Mouse (Mus musculus): ENCODE data around the gene Arhgdia. TPM values are rescaled to one million over a fixed set of nuclear protein-coding genes. Genes with fewer than 3 reads are reported as not detected.

Gene Arhgdia
- polyA plus RNA-seq, 1 experiment from 2014 or later = 352 TPM

DNA sequence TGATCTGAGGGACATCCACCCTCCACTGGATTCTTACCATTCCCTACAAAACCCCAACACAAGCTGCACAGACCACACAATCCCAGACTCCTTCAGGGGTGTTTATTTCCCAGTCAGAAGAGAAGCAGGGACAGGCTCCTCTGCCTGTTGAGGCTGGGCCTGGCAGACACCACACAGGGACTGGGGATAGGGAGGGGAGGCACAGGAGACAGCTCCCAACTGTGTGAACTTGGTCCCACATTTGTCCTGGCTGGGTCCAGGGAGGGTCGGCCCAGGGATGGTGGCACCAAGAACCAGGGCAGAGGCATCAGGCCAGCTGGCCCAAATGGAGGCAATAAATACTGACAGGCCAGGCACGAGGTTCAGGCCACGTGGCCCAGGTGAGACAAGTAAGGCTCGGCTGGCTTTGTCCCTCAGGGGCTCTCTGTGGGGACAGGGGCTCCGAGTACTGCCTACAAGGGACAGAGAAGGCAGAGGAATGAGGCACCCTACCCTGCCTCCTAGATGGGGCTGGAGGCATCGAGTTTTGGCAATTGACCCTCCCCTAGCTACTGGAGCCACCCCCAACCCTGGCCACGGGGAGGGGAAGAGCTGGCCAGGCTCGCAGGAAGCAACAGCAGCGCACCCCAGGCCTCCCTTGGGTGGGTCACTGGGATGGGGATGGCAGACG lies 3.3 kb downstream of the Arhgdia start:
- no peak for DNase-seq (ENCODE audit: low spot score)
- peak overlapping the region; percentile 24; the same call in 1 of the 2 replicates for H3K27ac ChIP-seq (replicated peaks)
- H3K9ac ChIP-seq (ENCODE audit: low read length) = no peak overlapping the region
- peaks cover 19% of the 10 kb centered on the region for H3K36me3 ChIP-seq (ENCODE audit: control insufficient read depth, insufficient read depth, low read length)
- 83% methylated on average over 10 of the region's 10 CpGs for WGBS
- H3K4me1 ChIP-seq (replicated peaks; ENCODE audit: control insufficient read depth, insufficient read depth) = peaks cover 11% of the 10 kb centered on the region
- no peaks in the 10 kb centered on the region for H3K27me3 ChIP-seq (ENCODE audit: control insufficient read depth, insufficient read depth, low read length)
- no peak for TF ChIP-seq CTCF (IDR thresholded peaks at IDR 0.05; ENCODE audit: low read depth)
- no peak for TF ChIP-seq EP300 (optimal IDR thresholded peaks at IDR 0.05)
- H3K4me2 ChIP-seq (replicated peaks; ENCODE audit: low read depth) = no peak overlapping the region
- H3K9me3 ChIP-seq (ENCODE audit: control insufficient read depth, low read length) = no peaks in the 10 kb centered on the region
- H3K4me3 ChIP-seq (ENCODE audit: low read depth, low read length) = no peak overlapping the region
- ATAC-seq (ENCODE audit: low FRiP score, low TSS enrichment) = no peak

DNA sequence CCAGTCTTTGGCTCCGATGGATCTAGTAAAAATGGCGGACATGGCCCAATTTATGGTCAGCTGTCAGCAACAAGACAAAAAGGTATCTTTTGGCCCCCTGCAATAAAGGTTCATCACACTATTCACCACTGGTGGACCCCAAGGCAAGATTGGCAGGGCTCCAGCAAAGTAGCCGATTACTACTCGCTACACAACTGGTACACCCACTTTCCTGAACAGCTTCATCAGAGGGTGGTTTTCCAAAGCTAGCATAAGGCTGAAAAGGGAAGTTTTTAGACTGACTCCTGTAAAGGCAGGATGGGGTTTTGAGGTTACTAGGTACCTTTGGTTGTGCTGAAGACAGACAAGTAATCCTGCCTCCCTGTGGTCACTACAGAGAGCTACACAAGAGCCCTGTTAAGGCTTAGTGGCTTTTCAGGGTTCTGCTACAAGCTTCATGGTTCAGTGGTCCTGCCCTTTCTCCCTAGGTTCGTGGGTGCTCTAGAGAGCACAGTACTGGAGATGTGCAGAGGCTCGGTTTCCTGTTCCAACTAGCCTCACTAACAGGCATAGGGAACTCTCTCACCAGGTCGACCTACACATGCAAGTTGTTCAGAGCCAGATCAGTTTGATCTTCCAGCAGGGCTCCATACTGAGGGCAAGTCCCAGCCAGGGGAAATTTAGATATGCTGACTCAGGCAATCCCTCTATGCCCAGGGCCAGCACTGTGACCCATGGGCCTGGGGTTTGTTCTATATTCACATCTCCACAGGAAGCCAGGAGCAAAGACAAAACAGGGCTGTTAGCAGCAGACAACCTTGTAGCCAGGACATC lies 4.0 kb downstream of the Arhgdia start:
- no peaks in the 10 kb centered on the region for H3K27me3 ChIP-seq (ENCODE audit: control insufficient read depth, insufficient read depth, low read length)
- H3K9me3 ChIP-seq (ENCODE audit: control insufficient read depth, low read length) = no peaks in the 10 kb centered on the region
- WGBS = 79% methylated on average over 7 of the region's 7 CpGs
- TF ChIP-seq EP300 (optimal IDR thresholded peaks at IDR 0.05) (no peak), CTCF (IDR thresholded peaks at IDR 0.05; ENCODE audit: low read depth) (peak; percentile 70)
- DNase-seq (ENCODE audit: low spot score) (no peak), ATAC-seq (ENCODE audit: low FRiP score, low TSS enrichment) (no peak)
- peak overlapping the region; percentile 24; the same call in 1 of the 2 replicates for H3K27ac ChIP-seq (replicated peaks)
- H3K36me3 ChIP-seq (ENCODE audit: control insufficient read depth, insufficient read depth, low read length) = peaks cover 19% of the 10 kb centered on the region
- no peak overlapping the region for H3K4me2 ChIP-seq (replicated peaks; ENCODE audit: low read depth)
- H3K4me1 ChIP-seq (replicated peaks; ENCODE audit: control insufficient read depth, insufficient read depth) = peaks cover 11% of the 10 kb centered on the region
- no peak overlapping the region for H3K4me3 ChIP-seq (ENCODE audit: low read depth, low read length)
- no peak overlapping the region for H3K9ac ChIP-seq (ENCODE audit: low read length)

- Histone ChIP-seq H3K9me3 (ENCODE audit: control insufficient read depth, low read length) (no peaks in the 10 kb centered on the region), H3K4me2 (replicated peaks; ENCODE audit: low read depth) (no peak overlapping the region), H3K27me3 (ENCODE audit: control insufficient read depth, insufficient read depth, low read length) (no peaks in the 10 kb centered on the region), H3K36me3 (ENCODE audit: control insufficient read depth, insufficient read depth, low read length) (peaks cover 19% of the 10 kb centered on the region), H3K4me1 (replicated peaks; ENCODE audit: control insufficient read depth, insufficient read depth) (peaks cover 8% of the 10 kb centered on the region), H3K4me3 (ENCODE audit: low read depth, low read length) (no peak overlapping the region), H3K9ac (ENCODE audit: low read length) (no peak overlapping the region), H3K27ac (replicated peaks) (no peak overlapping the region)
- no peak for ATAC-seq (ENCODE audit: low FRiP score, low TSS enrichment)
- no peak for TF ChIP-seq CTCF (IDR thresholded peaks at IDR 0.05; ENCODE audit: low read depth)
- no peak for TF ChIP-seq EP300 (optimal IDR thresholded peaks at IDR 0.05)
- peak; percentile 61 for DNase-seq (ENCODE audit: low spot score)
- WGBS = 78% methylated on average over 3 of the region's 3 CpGs
Observed at GRCm38 (mm10) chr11:120576365-120576981, 5.0 kb downstream of the Arhgdia start.

GRCm38 (mm10) chr11:120575940-120576339 lies 5.5 kb downstream of the Arhgdia start:
- Histone ChIP-seq H3K27me3 (ENCODE audit: control insufficient read depth, insufficient read depth, low read length) (no peaks in the 10 kb centered on the region), H3K9me3 (ENCODE audit: control insufficient read depth, low read length) (no peaks in the 10 kb centered on the region), H3K4me1 (replicated peaks; ENCODE audit: control insufficient read depth, insufficient read depth) (peaks cover 8% of the 10 kb centered on the region), H3K4me2 (replicated peaks; ENCODE audit: low read depth) (no peak overlapping the region), H3K27ac (replicated peaks) (no peak overlapping the region), H3K9ac (ENCODE audit: low read length) (no peak overlapping the region), H3K36me3 (ENCODE audit: control insufficient read depth, insufficient read depth, low read length) (peaks cover 19% of the 10 kb centered on the region), H3K4me3 (ENCODE audit: low read depth, low read length) (no peak overlapping the region)
- DNase-seq (ENCODE audit: low spot score) (no peak), ATAC-seq (ENCODE audit: low FRiP score, low TSS enrichment) (no peak)
- TF ChIP-seq CTCF (IDR thresholded peaks at IDR 0.05; ENCODE audit: low read depth) (no peak), EP300 (optimal IDR thresholded peaks at IDR 0.05) (no peak)

GRCm38 (mm10) chr11:120575046-120575445 lies 6.4 kb downstream of the Arhgdia start:
- Histone ChIP-seq H3K36me3 (ENCODE audit: control insufficient read depth, insufficient read depth, low read length) (peaks cover 19% of the 10 kb centered on the region), H3K4me1 (replicated peaks; ENCODE audit: control insufficient read depth, insufficient read depth) (peaks cover 5% of the 10 kb centered on the region), H3K27ac (replicated peaks) (no peak overlapping the region), H3K27me3 (ENCODE audit: control insufficient read depth, insufficient read depth, low read length) (no peaks in the 10 kb centered on the region), H3K4me2 (replicated peaks; ENCODE audit: low read depth) (no peak overlapping the region), H3K4me3 (ENCODE audit: low read depth, low read length) (no peak overlapping the region), H3K9me3 (ENCODE audit: control insufficient read depth, low read length) (no peaks in the 10 kb centered on the region), H3K9ac (ENCODE audit: low read length) (no peak overlapping the region)
- ATAC-seq (ENCODE audit: low FRiP score, low TSS enrichment) (no peak), DNase-seq (ENCODE audit: low spot score) (no peak)
- TF ChIP-seq CTCF (IDR thresholded peaks at IDR 0.05; ENCODE audit: low read depth) (no peak), EP300 (optimal IDR thresholded peaks at IDR 0.05) (no peak)
- WGBS = 78% methylated on average over 2 of the region's 2 CpGs
